Mouse (Mus musculus) liver, embryonic 14.5 days (tissue): ENCODE measurements around the gene A530016L24Rik. TPM values are rescaled to one million over a fixed set of nuclear protein-coding genes. Genes with fewer than 3 reads are reported as not detected.

ENCODE experiments used
- ATAC-seq: fragments of 200-750 bp; cut with Nextera tagmentation; 2 replicates; pipeline ENCODE4 v1.8.0; 2017; ENCODE audit warnings: moderate number of reproducible peaks, mild to moderate bottlenecking, moderate library complexity; ENCODE audit not compliant: insufficient read depth
- DNase-seq, 3 experiments: peaks; one replicate each; pipeline ENCODE4 v3.0.0-alpha.2; 2012 to 2013; ENCODE audit warnings: low read depth in 3 of 3, low spot score in 3 of 3
- H3K27ac ChIP-seq: fragments of 300-500 bp; sonication (generic); 2 replicates; pipeline ENCODE4 v1.5.1; 2014; ENCODE audit warnings: moderate library complexity, mild to moderate bottlenecking, control low read depth, inconsistent platforms
- H3K27me3 ChIP-seq: fragments of 300-500 bp; sonication (generic); 2 replicates; pipeline ENCODE4 v1.6.1; 2014; ENCODE audit warnings: mild to moderate bottlenecking, low read length, moderate library complexity; ENCODE audit not compliant: control insufficient read depth, insufficient read depth
- H3K36me3 ChIP-seq: fragments of 300-500 bp; sonication (generic); replicated peaks from 2 replicates; pipeline ENCODE4 v1.6.1; 2014; ENCODE audit warnings: low read depth; ENCODE audit not compliant: control insufficient read depth, insufficient read depth
- H3K4me1 ChIP-seq, 2 experiments: fragments of 200-500 bp in 1 of 2; fragments of 300-500 bp in 1 of 2; sonication (generic) in 1 of 2; replicated peaks; 2 replicates each; pipeline ENCODE4 v1.6.1; 2012 to 2014; ENCODE audit warnings: antibody characterized with exemption in 1 of 2, inconsistent platforms in 1 of 2, low read length in 1 of 2; ENCODE audit not compliant: control insufficient read depth in 2 of 2, insufficient read depth in 2 of 2
- H3K4me2 ChIP-seq: fragments of 300-500 bp; sonication (generic); 2 replicates; pipeline ENCODE4 v1.6.1; 2014; ENCODE audit warnings: low read depth, mild to moderate bottlenecking, control low read depth, moderate library complexity
- H3K4me3 ChIP-seq, 2 experiments: fragments of 200-500 bp in 1 of 2; fragments of 300-500 bp in 1 of 2; sonication (generic) in 1 of 2; 2 replicates each; pipeline ENCODE4 v1.5.1; 2012 to 2014; ENCODE audit warnings: low read depth in 2 of 2, low read length in 2 of 2, mild to moderate bottlenecking in 2 of 2, control low read depth in 1 of 2, inconsistent platforms in 1 of 2, moderate library complexity in 1 of 2; ENCODE audit not compliant: insufficient read depth in 1 of 2
- H3K9ac ChIP-seq: fragments of 300-500 bp; sonication (generic); replicated peaks from 2 replicates; pipeline ENCODE4 v1.6.1; 2014; ENCODE audit warnings: mild to moderate bottlenecking, control low read depth, moderate library complexity
- H3K9me3 ChIP-seq: fragments of 300-500 bp; sonication (generic); 2 replicates; pipeline ENCODE4 v1.6.1; 2016; ENCODE audit warnings: low read length, mixed read lengths; ENCODE audit not compliant: control insufficient read depth
- CTCF ChIP-seq: IDR thresholded peaks from 2 replicates; pipeline ENCODE4 v1.5.1; 2016; ENCODE audit warnings: antibody characterized with exemption, low read depth, control low read depth
- EP300 ChIP-seq: IDR thresholded peaks from 2 replicates; pipeline ENCODE4 v1.6.1; 2016; ENCODE audit warnings: antibody characterized with exemption, low read depth
- WGBS: fragments of 180-500 bp; shearing (Covaris S2); extraction: QIAGEN DNeasy Blood & Tissue Kit; methylation state at CpG from one replicate; pipeline ENCODE4 v1.1.7; 2014; ENCODE audit not compliant: insufficient replicate concordance; 5-methylcytosine and 5-hydroxymethylcytosine counted together
- polyA plus RNA-seq, 2 experiments: library from polyadenylated mRNA; depleted of rRNA in 1 of 2; stranded (reverse) in 1 of 2; unstranded in 1 of 2; fragments of >200 nt; fragmentation: Nextera tagmentation in 1 of 2; extraction: Ambion mirVana in 1 of 2; gene quantifications; 2 replicates each; pipeline versions ENCODE4 v1.2.1 to v1.2.3; 2012 to 2014

The A530016L24Rik gene
- polyA plus RNA-seq, 2 experiments, result 0.02 to 0.06 TPM

DNA sequence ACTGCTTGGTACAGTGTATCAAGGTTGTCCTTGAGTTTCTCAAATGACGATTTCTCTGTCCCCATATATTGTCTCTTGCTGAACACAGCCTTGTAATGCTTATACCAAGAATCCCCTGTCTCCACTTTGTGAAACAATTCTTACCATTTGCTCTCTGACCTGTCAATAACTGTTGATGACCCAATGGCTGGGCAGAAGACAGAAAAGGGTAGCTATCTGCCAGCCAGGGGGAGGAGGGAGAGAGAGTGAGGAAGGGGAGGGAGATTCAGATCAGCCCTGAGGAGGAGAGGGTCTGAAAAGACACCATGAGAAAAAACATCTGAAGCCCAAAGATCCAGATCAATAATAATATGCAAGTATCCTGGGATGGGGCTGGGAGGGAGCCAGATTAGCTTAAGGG, 37.9 kb upstream of the A530016L24Rik start:
- no peak overlapping the region for H3K4me3 ChIP-seq
- no peaks in the 10 kb centered on the region for H3K4me1 ChIP-seq
- WGBS, result 40% methylated on average over 1 of the region's 1 CpGs
- TF ChIP-seq CTCF, result no peak
- no peak for TF ChIP-seq EP300
- H3K4me2 ChIP-seq, result no peak overlapping the region
- H3K27ac ChIP-seq, result no peak overlapping the region
- DNase-seq (no peak), ATAC-seq (no peak)
- no peaks in the 10 kb centered on the region for H3K27me3 ChIP-seq
- H3K9ac ChIP-seq, result no peak overlapping the region
- H3K9me3 ChIP-seq, result no peaks in the 10 kb centered on the region
- H3K36me3 ChIP-seq, result no peaks in the 10 kb centered on the region

DNA sequence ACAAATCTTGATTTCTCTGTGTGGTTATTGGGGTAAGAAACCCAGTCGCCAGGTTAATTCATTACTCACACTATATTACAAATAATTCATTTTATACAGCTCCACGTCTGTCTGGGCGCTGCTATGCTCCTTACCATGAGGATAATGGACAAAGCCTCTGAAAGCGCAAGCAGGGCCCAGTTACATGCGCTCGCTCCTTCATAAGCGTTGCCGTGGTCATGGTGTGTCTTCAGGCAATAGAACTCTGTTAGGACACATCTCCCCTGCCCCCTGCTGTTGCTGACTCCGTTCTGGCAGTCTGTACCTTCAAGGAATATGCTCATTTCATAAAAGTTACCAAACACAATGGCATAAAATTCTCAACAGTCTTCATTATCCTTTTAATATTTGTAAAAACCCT, 37.4 kb upstream of the A530016L24Rik start:
- Histone ChIP-seq H3K36me3 (no peaks in the 10 kb centered on the region), H3K27ac (no peak overlapping the region), H3K4me3 (no peak overlapping the region), H3K9ac (no peak overlapping the region), H3K4me2 (no peak overlapping the region), H3K9me3 (no peaks in the 10 kb centered on the region), H3K27me3 (no peaks in the 10 kb centered on the region), H3K4me1 (no peaks in the 10 kb centered on the region)
- ATAC-seq (no peak), DNase-seq (no peak)
- TF ChIP-seq EP300 (no peak), CTCF (no peak)
- WGBS, result 67% methylated on average over 9 of the region's 9 CpGs

DNA sequence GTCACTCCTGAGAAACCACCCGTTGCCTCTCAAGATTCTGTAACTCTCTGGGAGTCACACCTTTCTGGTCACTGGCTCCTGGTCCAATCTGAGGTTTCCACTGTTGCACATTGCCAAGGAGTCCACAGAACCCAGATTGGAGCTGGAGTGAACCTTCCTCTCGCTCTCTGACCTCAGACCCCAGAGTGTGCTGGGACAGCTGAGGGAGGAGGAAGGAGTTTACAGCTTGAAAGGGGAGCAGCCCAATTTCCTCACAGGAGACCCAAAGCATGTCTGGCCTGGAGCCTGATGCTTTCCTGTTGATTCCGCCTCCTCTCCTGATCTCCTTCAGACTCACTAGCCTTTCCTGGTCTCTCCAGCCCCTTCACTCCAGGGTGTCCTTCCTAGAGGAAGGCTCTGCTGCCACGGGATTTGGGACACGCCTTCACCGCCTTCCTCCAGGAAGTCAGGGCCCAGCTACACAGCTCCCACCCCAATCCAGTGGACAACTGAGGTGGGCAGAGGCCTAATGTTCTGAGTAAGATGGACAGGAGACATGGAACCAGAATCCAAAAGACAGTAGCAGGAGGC, 33.0 kb upstream of the A530016L24Rik start:
- Histone ChIP-seq H3K9ac (no peak overlapping the region), H3K27me3 (no peaks in the 10 kb centered on the region), H3K4me2 (no peak overlapping the region), H3K4me1 (no peaks in the 10 kb centered on the region), H3K27ac (no peak overlapping the region), H3K9me3 (no peaks in the 10 kb centered on the region), H3K36me3 (no peaks in the 10 kb centered on the region), H3K4me3 (no peak overlapping the region)
- no peak for TF ChIP-seq EP300
- TF ChIP-seq CTCF, result no peak
- DNase-seq, result no peak
- no peak for ATAC-seq
- 60% methylated on average over 6 of the region's 6 CpGs for WGBS

DNA sequence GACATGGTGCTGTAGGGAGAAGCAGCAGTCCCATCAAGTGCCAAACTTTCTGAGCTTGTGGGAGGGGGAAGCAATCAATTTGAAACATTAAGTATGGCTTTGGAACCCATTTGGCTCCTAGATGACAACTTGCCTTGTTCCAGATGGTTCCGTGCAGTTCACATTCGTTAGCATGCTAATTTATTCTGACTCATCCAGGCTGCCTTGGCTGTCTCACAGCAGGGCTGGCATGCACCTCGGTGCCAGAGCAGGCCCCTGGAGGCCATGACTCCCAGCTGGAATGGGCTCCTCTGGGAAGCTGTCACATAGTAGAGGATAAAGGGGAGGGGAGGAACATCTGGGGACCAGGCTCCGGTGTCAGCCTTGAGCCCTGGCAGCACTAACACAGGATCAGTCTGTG, 31.4 kb upstream of the A530016L24Rik start:
- DNase-seq (no peak), ATAC-seq (no peak)
- Histone ChIP-seq H3K4me2 (no peak overlapping the region), H3K9me3 (no peaks in the 10 kb centered on the region), H3K9ac (no peak overlapping the region), H3K27ac (no peak overlapping the region), H3K4me3 (no peak overlapping the region), H3K36me3 (no peaks in the 10 kb centered on the region), H3K27me3 (no peaks in the 10 kb centered on the region), H3K4me1 (no peaks in the 10 kb centered on the region)
- TF ChIP-seq EP300 (no peak), CTCF (no peak)
- 69% methylated on average over 4 of the region's 4 CpGs for WGBS

DNA sequence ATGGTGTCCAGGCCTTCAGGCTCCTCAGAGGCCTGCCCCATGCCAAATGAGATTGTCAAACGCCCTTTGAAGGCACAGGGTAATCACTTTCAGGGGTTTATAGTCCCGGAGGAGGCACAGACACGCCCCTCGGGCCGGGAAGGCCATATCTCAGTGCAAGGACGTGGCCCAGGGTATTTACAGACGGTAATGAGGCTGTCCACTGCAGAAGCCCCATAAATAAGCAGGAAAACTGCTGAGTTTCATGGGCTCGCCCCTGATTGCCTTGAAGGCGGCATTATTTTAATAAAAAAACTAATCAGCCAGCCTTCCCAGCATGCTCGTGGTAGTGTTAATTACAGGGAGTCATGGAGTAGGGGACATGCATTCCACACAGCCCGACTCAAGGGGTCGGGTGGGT, 26.8 kb upstream of the A530016L24Rik start:
- ATAC-seq (no peak), DNase-seq (no peak)
- no peak overlapping the region for H3K4me2 ChIP-seq
- WGBS, result 55% methylated on average over 12 of the region's 12 CpGs
- no peak overlapping the region for H3K9ac ChIP-seq
- no peak overlapping the region for H3K4me3 ChIP-seq
- H3K27me3 ChIP-seq, result no peaks in the 10 kb centered on the region
- TF ChIP-seq CTCF, result no peak
- TF ChIP-seq EP300, result no peak
- no peak overlapping the region for H3K27ac ChIP-seq
- 0 out of 4 replicates have a peak, but pooled peaks cover 0 to 2% of the 10 kb centered on the region in 2 experiments for H3K4me1 ChIP-seq
- no peaks in the 10 kb centered on the region for H3K9me3 ChIP-seq
- H3K36me3 ChIP-seq, result no peaks in the 10 kb centered on the region
